22 mouse cellular contexts compared by ENCODE assay signal in genomic region chr2:168663716-168664115, GRCm38 (mm10).
"Had no signal": no experiment of that assay in that cellular context is flagged by ENCODE, and none has a peak within 500 bp of the region (broad histone marks: within the 10 kb centered on the region; RNA-seq: fewer than 3 reads in every experiment).

No protein-coding gene starts in this region.

- H3K4me1 ChIP-seq: hindbrain, embryonic 10.5 days; hindbrain, embryonic 12.5 days; hindbrain, embryonic 15.5 days; liver, embryonic 15.5 days had no signal

- H3K4me2 ChIP-seq: heart, embryonic 12.5 days; hindbrain, embryonic 12.5 days; hindbrain, embryonic 15.5 days; limb, embryonic 12.5 days; liver, embryonic 11.5 days; liver, embryonic 13.5 days; liver, embryonic 15.5 days had no signal

- ATAC-seq: hindbrain, postnatal 0 days; liver, postnatal 0 days had no signal

- H3K4me3 ChIP-seq: heart, embryonic 10.5 days; heart, embryonic 12.5 days; hindbrain, embryonic 10.5 days; hindbrain, embryonic 12.5 days; hindbrain, embryonic 15.5 days; layer of hippocampus, adult 2 months; left cerebral cortex, adult 2 months; limb, embryonic 10.5 days; limb, embryonic 12.5 days; liver, embryonic 13.5 days; liver, embryonic 15.5 days had no signal

- H3K27me3 ChIP-seq: hindbrain, embryonic 12.5 days; hindbrain, embryonic 15.5 days; limb, embryonic 12.5 days; liver, embryonic 13.5 days; liver, embryonic 15.5 days had no signal

- DNase-seq: gastrocnemius, postnatal 14 days; gastrocnemius, postnatal 36 days; heart, adult 18-20 months; heart, postnatal 10 days; heart, postnatal 4 days; kidney, postnatal 10 days; kidney, postnatal 4 days; liver; liver, embryonic 13.5 days; liver, postnatal 0 days had no signal

- H3K36me3 ChIP-seq: heart, embryonic 10.5 days; limb, embryonic 10.5 days; liver, embryonic 13.5 days; liver, embryonic 15.5 days had no signal

- H3K9ac ChIP-seq: heart, embryonic 12.5 days; hindbrain, embryonic 12.5 days; hindbrain, embryonic 15.5 days; limb, embryonic 12.5 days; liver, embryonic 13.5 days; liver, embryonic 15.5 days; liver, postnatal 0 days had no signal

- H3K9me3 ChIP-seq: heart, embryonic 10.5 days; heart, embryonic 12.5 days; hindbrain, embryonic 10.5 days; hindbrain, embryonic 12.5 days; hindbrain, embryonic 15.5 days; limb, embryonic 10.5 days; limb, embryonic 12.5 days; liver, embryonic 13.5 days; liver, embryonic 15.5 days had no signal

- H3K27ac ChIP-seq: heart, embryonic 10.5 days; hindbrain, embryonic 10.5 days; hindbrain, embryonic 12.5 days; hindbrain, embryonic 15.5 days; hindbrain, postnatal 0 days; layer of hippocampus, adult 2 months; limb, embryonic 10.5 days; limb, embryonic 12.5 days; liver, embryonic 13.5 days; liver, embryonic 15.5 days had no signal
